Mouse (Mus musculus) midbrain, embryonic 12.5 days (tissue): ENCODE measurements around the gene Tnn. TPM values are rescaled to one million over a fixed set of nuclear protein-coding genes. Genes with fewer than 3 reads are reported as not detected.

ENCODE experiments used
- ATAC-seq: fragments of 200-750 bp; cut with Nextera tagmentation; 2 replicates; pipeline ENCODE4 v1.8.0; 2017; ENCODE audit warnings: low read depth, moderate TSS enrichment, moderate library complexity; ENCODE audit not compliant: low FRiP score
- H3K27ac ChIP-seq: fragments of 300-500 bp; sonication (generic); replicated peaks from 2 replicates; pipeline ENCODE4 v1.5.1; 2016; ENCODE audit warnings: mild to moderate bottlenecking
- H3K27me3 ChIP-seq: fragments of 300-500 bp; sonication (generic); 2 replicates; pipeline ENCODE4 v1.6.1; 2016; ENCODE audit warnings: mild to moderate bottlenecking
- H3K36me3 ChIP-seq: fragments of 300-500 bp; sonication (generic); 2 replicates; pipeline ENCODE4 v1.6.1; 2016
- H3K4me1 ChIP-seq: fragments of 300-500 bp; sonication (generic); 2 replicates; pipeline ENCODE4 v1.6.1; 2016
- H3K4me2 ChIP-seq: fragments of 300-500 bp; sonication (generic); replicated peaks from 2 replicates; pipeline ENCODE4 v1.6.1; 2016; ENCODE audit warnings: mild to moderate bottlenecking, moderate library complexity
- H3K4me3 ChIP-seq: fragments of 300-500 bp; sonication (generic); 2 replicates; pipeline ENCODE4 v1.5.1; 2016; ENCODE audit warnings: mild to moderate bottlenecking
- H3K9ac ChIP-seq: fragments of 300-500 bp; sonication (generic); replicated peaks from 2 replicates; pipeline ENCODE4 v1.6.1; 2016; ENCODE audit warnings: mild to moderate bottlenecking, moderate library complexity
- H3K9me3 ChIP-seq: fragments of 300-500 bp; sonication (generic); 2 replicates; pipeline ENCODE4 v1.6.1; 2016; ENCODE audit warnings: mild to moderate bottlenecking
- WGBS: fragments of 180-500 bp; shearing (Covaris S2); methylation state at CpG from one replicate; pipeline ENCODE4 v1.1.7; 2016; 5-methylcytosine and 5-hydroxymethylcytosine counted together
- polyA plus RNA-seq: library from polyadenylated mRNA; unstranded; fragments of >200 nt; fragmentation: Nextera tagmentation; extraction: Ambion mirVana; gene quantifications from 2 replicates; pipeline ENCODE4 v1.2.1, GENCODE M21; 2016

Gene Tnn
- polyA plus RNA-seq, 1 experiment from 2014 or later: 0.11 TPM

GRCm38 (mm10) chr1:160049131-160049880 lies 104.1 kb downstream of the Tnn start:
- WGBS: 85% methylated on average over 5 of the region's 5 CpGs

DNA sequence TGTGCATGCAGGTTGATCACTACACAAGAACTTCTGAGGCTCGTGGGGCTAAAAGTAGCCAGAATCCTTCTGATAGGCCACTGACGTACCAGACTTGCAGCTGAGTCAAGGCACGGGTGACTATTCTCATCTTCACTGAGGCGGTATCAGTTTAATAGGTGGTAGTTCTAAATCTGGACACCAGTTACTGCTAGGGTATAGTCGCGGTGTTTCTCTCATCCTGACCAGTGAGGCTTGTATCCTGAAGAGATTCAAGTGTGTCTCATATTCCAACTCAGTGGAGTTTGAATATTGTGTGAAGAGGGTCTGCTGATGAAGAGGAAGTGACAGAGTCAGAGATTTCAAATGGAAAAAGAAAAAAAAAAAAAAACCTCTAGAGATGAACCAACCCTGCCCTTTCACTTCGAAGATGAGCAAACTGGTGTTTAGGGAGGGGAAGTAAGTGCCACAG lies 105.9 kb downstream of the Tnn start:
- Histone ChIP-seq H3K27ac (no peak overlapping the region), H3K4me2 (no peak overlapping the region), H3K36me3 (no peaks in the 10 kb centered on the region), H3K9me3 (no peaks in the 10 kb centered on the region), H3K4me1 (peaks cover 9% of the 10 kb centered on the region; the same call in 1 of the 2 replicates), H3K27me3 (peaks cover 3% of the 10 kb centered on the region; the same call in 1 of the 2 replicates), H3K9ac (no peak overlapping the region), H3K4me3 (no peak overlapping the region)
- ATAC-seq: no peak
- 90% methylated on average over 7 of the region's 7 CpGs for WGBS

More at GRCm38 (mm10) chr1:160049131-160049880, 104.1 kb downstream of the Tnn start:
- H3K4me2 ChIP-seq: no peak overlapping the region
- H3K27me3 ChIP-seq: peaks cover 3% of the 10 kb centered on the region; the same call in 1 of the 2 replicates
- no peaks in the 10 kb centered on the region for H3K9me3 ChIP-seq
- no peak overlapping the region for H3K4me3 ChIP-seq
- H3K36me3 ChIP-seq: no peaks in the 10 kb centered on the region
- no peak overlapping the region for H3K27ac ChIP-seq
- no peak for ATAC-seq
- no peak overlapping the region for H3K9ac ChIP-seq
- H3K4me1 ChIP-seq: peaks cover 3% of the 10 kb centered on the region; the same call in 1 of the 2 replicates

DNA sequence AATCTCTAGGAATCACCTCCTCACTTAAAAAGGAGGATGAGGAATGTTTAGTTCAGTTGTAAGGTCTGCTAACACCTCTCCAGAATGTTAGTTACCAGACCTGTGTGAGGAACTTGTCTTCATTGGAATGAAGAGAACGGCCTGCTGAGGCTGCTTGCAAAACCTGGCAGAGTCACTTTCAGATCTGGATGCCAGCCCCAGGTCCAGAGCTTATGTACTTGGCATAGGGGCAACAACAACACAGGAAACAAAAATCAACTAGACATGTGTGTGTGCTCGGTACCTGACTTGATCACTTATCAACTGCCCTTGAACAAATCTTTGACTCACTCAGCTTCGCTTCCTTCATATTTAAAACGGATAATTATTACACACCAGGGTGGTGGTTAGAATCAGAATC lies 106.6 kb downstream of the Tnn start:
- H3K4me2 ChIP-seq: no peak overlapping the region
- H3K9me3 ChIP-seq: no peaks in the 10 kb centered on the region
- H3K36me3 ChIP-seq: no peaks in the 10 kb centered on the region
- peaks cover 9% of the 10 kb centered on the region; the same call in 1 of the 2 replicates for H3K4me1 ChIP-seq
- WGBS: 82% methylated on average over 4 of the region's 4 CpGs
- peaks cover 3% of the 10 kb centered on the region; the same call in 1 of the 2 replicates for H3K27me3 ChIP-seq
- no peak for ATAC-seq
- H3K4me3 ChIP-seq: no peak overlapping the region
- H3K27ac ChIP-seq: no peak overlapping the region
- H3K9ac ChIP-seq: no peak overlapping the region

DNA sequence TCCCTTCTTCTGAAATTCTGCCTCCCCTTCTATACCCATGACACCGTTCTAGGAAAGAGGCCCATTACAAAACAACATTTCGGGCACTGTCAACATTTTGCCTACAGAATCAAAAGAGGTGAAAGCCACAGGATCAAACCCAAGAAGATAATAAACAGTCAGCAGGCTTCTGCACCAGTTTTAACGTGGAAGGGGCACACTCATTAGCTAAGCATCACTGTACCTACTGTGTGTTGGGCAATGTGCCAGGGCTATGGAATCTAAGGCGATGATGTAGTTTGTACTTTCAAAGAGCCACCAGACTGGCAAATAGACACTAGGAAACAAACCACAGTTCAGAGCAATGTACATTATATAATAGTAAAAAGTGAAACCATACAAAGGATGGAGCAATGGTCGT lies 107.4 kb downstream of the Tnn start:
- Histone ChIP-seq H3K4me1 (peaks cover 9% of the 10 kb centered on the region; the same call in 1 of the 2 replicates), H3K27ac (no peak overlapping the region), H3K9ac (no peak overlapping the region), H3K27me3 (peaks cover 3% of the 10 kb centered on the region; the same call in 1 of the 2 replicates), H3K4me3 (no peak overlapping the region), H3K9me3 (no peaks in the 10 kb centered on the region), H3K36me3 (no peaks in the 10 kb centered on the region), H3K4me2 (no peak overlapping the region)
- 86% methylated on average over 5 of the region's 5 CpGs for WGBS
- no peak for ATAC-seq

DNA sequence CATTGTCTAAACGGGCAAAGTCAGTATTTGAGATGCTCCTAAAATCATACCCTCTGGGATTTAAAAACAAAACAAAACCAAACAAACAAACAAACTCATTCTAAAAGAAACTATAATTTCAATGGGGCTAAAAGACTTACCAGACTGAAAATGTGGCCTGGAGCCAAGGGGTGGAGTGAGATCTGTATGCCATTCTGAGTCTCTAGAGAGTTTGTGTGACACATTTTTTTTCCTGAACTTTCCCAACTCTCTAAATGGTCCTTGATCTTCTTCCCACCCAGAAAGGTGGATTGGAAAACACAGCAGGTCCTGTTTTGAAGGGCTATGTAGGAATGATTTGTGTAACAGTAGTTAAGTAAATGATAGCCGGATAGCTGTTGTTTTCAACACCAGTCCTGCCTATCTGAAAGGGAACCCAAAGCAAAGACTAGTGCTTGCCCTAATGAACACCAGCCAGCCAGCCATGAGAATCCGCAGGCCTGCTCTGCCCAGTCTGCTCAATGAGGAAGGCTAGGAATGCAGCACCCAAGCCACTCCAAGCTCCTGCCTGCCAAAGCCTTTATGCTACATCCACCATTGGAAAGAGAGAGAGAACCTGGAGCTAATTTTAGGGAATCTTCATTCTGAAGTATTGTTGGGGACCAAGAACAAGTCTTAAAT lies 108.2 kb downstream of the Tnn start:
- H3K9me3 ChIP-seq: no peaks in the 10 kb centered on the region
- H3K4me3 ChIP-seq: no peak overlapping the region
- no peaks in the 10 kb centered on the region for H3K36me3 ChIP-seq
- ATAC-seq: no peak
- peaks cover 9% of the 10 kb centered on the region; the same call in 1 of the 2 replicates for H3K4me1 ChIP-seq
- H3K9ac ChIP-seq: no peak overlapping the region
- H3K4me2 ChIP-seq: no peak overlapping the region
- 82% methylated on average over 3 of the region's 3 CpGs for WGBS
- no peak overlapping the region for H3K27ac ChIP-seq
- peaks cover 3% of the 10 kb centered on the region; the same call in 1 of the 2 replicates for H3K27me3 ChIP-seq

DNA sequence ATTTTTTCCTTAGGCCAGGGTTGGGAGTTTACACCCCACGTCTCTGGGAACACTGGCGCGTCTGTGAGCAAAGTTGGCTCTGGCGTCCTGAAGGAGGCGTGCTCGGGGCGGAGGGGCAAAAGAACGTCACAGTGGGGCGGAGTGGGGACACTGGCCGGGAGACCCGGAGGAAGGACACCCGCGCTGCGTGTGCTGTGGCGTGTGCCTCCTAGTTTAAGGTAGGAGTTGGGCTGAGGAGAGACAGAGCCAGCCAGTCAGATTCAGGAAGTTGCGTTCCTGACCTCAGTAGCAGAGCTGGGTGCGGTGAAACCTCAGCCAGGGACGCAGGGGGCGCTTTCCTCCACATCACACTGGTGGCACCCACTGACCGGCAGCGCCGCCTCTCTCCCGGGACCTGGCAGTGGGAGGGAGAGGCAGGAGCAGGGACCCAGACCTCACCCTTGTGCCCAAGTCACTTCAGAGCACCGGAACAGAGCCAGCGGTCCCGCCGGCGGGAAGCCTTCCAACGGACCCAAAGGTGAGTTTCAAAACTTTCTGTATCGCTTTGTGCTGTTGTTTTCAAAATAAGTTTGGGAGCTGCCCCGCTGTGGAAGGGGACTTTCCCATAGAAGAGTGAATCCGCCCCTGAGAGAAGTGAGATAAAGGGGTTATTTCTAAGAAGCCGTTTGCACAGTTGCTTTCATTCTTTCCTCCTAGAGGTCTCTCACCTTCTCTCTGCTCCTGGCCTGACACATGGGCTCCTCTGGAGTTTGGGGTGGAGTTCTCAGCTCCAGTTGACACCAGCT lies 109.0 kb downstream of the Tnn start, which contains the start of gene 4930523C07Rik:
Gene 4930523C07Rik (plus strand): TSS at position 146 of the 785 bp plus-strand sequence.
- Histone ChIP-seq H3K9me3 (no peaks in the 10 kb centered on the region), H3K36me3 (no peaks in the 10 kb centered on the region), H3K27me3 (peaks cover 3% of the 10 kb centered on the region; the same call in 1 of the 2 replicates), H3K4me2 (peak within 1 kb of the TSS; percentile 66), H3K9ac (peak within 1 kb of the TSS; percentile 49), H3K4me1 (peaks cover 9% of the 10 kb centered on the region; the same call in 1 of the 2 replicates), H3K4me3 (peak within 1 kb of the TSS; percentile 41), H3K27ac (no peak within 1 kb of the TSS)
- 3% methylated on average over 33 of the region's 33 CpGs for WGBS
- ATAC-seq: peak; percentile 44; the same call in 1 of the 2 replicates

DNA sequence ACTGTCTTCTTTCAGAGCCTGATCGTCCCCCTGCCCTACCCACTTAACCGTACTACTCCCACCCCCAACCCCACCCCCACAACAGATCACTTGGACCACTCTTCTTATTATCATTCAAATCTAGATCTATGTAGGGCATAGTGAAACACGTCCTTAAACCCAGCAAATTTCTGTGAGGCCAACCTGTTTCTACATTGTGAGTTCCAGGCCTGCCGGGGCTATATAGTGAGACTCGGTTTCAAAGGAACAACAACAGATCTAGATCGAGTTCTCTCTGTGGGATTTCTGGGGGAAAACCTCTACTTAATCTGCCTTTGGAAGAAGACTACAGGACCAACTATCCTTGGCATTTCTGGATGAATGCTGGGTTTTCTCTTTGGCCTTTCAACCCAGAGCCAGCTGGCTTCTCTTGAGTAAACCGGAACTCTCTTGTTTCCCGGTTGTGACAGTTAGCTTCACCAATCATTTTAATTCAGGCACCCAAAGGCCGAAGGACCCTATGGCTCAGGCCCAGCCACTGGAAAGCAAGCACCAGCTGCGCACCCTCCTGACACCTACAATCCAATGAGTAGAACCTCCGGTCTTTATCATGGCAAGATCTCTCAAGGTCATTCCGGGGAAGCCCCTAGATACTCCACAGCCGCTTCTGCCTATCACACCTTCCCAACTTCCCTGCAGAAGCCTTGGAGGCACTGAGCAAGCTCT lies 110.0 kb downstream of the Tnn start:
- Histone ChIP-seq H3K4me2 (peak overlapping the region; percentile 66), H3K9me3 (no peaks in the 10 kb centered on the region), H3K9ac (no peak overlapping the region), H3K4me3 (no peak overlapping the region), H3K36me3 (no peaks in the 10 kb centered on the region), H3K27me3 (peaks cover 3% of the 10 kb centered on the region; the same call in 1 of the 2 replicates), H3K4me1 (peaks cover 9% of the 10 kb centered on the region; the same call in 1 of the 2 replicates), H3K27ac (no peak overlapping the region)
- no peak for ATAC-seq
- WGBS: 89% methylated on average over 13 of the region's 13 CpGs

- H3K4me2 ChIP-seq: no peak overlapping the region
- no peak overlapping the region for H3K9ac ChIP-seq
- H3K9me3 ChIP-seq: no peaks in the 10 kb centered on the region
- H3K27ac ChIP-seq: no peak overlapping the region
- H3K4me1 ChIP-seq: peaks cover 9% of the 10 kb centered on the region; the same call in 1 of the 2 replicates
- WGBS: 87% methylated on average over 7 of the region's 7 CpGs
- no peak overlapping the region for H3K4me3 ChIP-seq
- H3K27me3 ChIP-seq: peaks cover 3% of the 10 kb centered on the region; the same call in 1 of the 2 replicates
- no peak for ATAC-seq
- H3K36me3 ChIP-seq: no peaks in the 10 kb centered on the region
Observed at GRCm38 (mm10) chr1:160042351-160042750, 111.0 kb downstream of the Tnn start.

- Histone ChIP-seq H3K9me3 (no peaks in the 10 kb centered on the region), H3K4me3 (no peak overlapping the region), H3K4me2 (no peak overlapping the region), H3K36me3 (no peaks in the 10 kb centered on the region), H3K27me3 (peaks cover 3% of the 10 kb centered on the region; the same call in 1 of the 2 replicates), H3K4me1 (peaks cover 9% of the 10 kb centered on the region; the same call in 1 of the 2 replicates), H3K27ac (no peak overlapping the region), H3K9ac (no peak overlapping the region)
- 93% methylated on average over 7 of the region's 7 CpGs for WGBS
- ATAC-seq: no peak
Observed at GRCm38 (mm10) chr1:160041264-160041775, 112.1 kb downstream of the Tnn start.

DNA sequence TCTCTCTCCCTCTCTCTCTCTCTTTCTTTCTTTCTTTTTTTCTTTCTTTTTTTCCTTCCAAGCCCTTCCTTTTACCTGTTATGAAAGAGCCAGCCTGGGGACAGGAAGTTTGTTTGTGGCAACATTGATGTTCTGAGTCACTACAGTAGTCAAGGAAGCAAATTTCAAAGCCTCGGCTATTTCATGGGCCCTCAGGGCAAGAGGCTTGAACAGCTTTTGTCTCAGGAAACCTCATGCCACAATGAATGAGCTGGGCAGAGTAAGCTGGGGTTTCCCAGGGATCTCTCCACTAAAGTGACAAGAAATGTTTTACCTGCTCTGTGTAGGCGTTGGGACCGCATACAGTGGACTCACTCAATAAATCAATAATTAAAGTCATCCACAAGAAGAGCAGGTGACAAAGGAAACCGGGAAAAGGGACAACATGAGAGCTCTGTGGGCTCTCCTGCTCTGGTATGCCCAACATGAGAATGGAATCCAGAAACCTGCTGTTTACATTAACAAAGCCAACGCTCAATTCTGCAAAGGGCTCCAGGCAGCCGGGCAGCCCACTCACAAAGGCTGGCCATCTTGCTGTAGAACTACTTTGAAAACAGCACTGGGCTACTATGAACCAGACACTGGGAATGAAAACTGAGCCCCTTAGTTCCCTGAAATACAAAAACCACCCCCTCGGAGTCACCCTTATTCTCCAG lies 113.3 kb downstream of the Tnn start:
- H3K4me2 ChIP-seq: no peak overlapping the region
- no peak overlapping the region for H3K27ac ChIP-seq
- WGBS: 76% methylated on average over 7 of the region's 7 CpGs
- peaks cover 9% of the 10 kb centered on the region; the same call in 1 of the 2 replicates for H3K4me1 ChIP-seq
- no peak overlapping the region for H3K4me3 ChIP-seq
- ATAC-seq: no peak
- no peak overlapping the region for H3K9ac ChIP-seq
- no peaks in the 10 kb centered on the region for H3K36me3 ChIP-seq
- no peaks in the 10 kb centered on the region for H3K9me3 ChIP-seq
- H3K27me3 ChIP-seq: no peaks in the 10 kb centered on the region; the same call in 1 of the 2 replicates
